Mouse (Mus musculus) heart, embryonic 13.5 days (tissue): ENCODE data around the gene Plet1. TPM values are rescaled to one million over a fixed set of nuclear protein-coding genes. Genes with fewer than 3 reads are reported as not detected.
A peak's percentile ranks its signal among the peaks of the same experiment; 100 is the strongest.

Experiments used
- ATAC-seq: fragments of 200-750 bp; cut with Nextera tagmentation; 2 replicates; pipeline ENCODE4 v1.8.0; 2017; ENCODE audit warnings: moderate TSS enrichment; ENCODE audit not compliant: insufficient number of reproducible peaks, low FRiP score, low TSS enrichment; ENCODE audit errors: extremely low read depth
- H3K27ac ChIP-seq: fragments of 300-500 bp; sonication (generic); replicated peaks from 2 replicates; pipeline ENCODE4 v1.5.1; 2015; ENCODE audit warnings: moderate library complexity, mild to moderate bottlenecking, inconsistent platforms
- H3K27me3 ChIP-seq: fragments of 300-500 bp; sonication (generic); replicated peaks from 2 replicates; pipeline ENCODE4 v1.6.1; 2015; ENCODE audit warnings: mild to moderate bottlenecking, inconsistent platforms
- H3K36me3 ChIP-seq: fragments of 300-500 bp; sonication (generic); 2 replicates; pipeline ENCODE4 v1.6.1; 2015; ENCODE audit warnings: mild to moderate bottlenecking, inconsistent platforms
- H3K4me1 ChIP-seq: fragments of 300-500 bp; sonication (generic); 2 replicates; pipeline ENCODE4 v1.6.1; 2015; ENCODE audit warnings: inconsistent platforms
- H3K4me2 ChIP-seq: fragments of 300-500 bp; sonication (generic); 2 replicates; pipeline ENCODE4 v1.6.1; 2015; ENCODE audit warnings: inconsistent platforms, mild to moderate bottlenecking, moderate library complexity
- H3K4me3 ChIP-seq: fragments of 300-500 bp; sonication (generic); 2 replicates; pipeline ENCODE4 v1.5.1; 2015; ENCODE audit warnings: moderate library complexity, mild to moderate bottlenecking, inconsistent platforms
- H3K9ac ChIP-seq: fragments of 300-500 bp; sonication (generic); 2 replicates; pipeline ENCODE4 v1.6.1; 2015; ENCODE audit warnings: inconsistent platforms, mild to moderate bottlenecking, moderate library complexity
- H3K9me3 ChIP-seq: fragments of 300-500 bp; sonication (generic); 2 replicates; pipeline ENCODE4 v1.6.1; 2016; ENCODE audit warnings: inconsistent platforms
- WGBS: fragments of 180-500 bp; shearing (Covaris S2); methylation state at CpG from one replicate; pipeline ENCODE4 v1.1.7; 2015; ENCODE audit warnings: mixed read lengths; 5-methylcytosine and 5-hydroxymethylcytosine counted together
- polyA plus RNA-seq: library from polyadenylated mRNA; unstranded; fragments of >200 nt; fragmentation: Nextera tagmentation; extraction: Ambion mirVana; gene quantifications from 2 replicates; pipeline ENCODE4 v1.2.1, GENCODE M21; 2015

Gene Plet1
- polyA plus RNA-seq, 1 experiment from 2014 or later = 0.19 TPM

DNA sequence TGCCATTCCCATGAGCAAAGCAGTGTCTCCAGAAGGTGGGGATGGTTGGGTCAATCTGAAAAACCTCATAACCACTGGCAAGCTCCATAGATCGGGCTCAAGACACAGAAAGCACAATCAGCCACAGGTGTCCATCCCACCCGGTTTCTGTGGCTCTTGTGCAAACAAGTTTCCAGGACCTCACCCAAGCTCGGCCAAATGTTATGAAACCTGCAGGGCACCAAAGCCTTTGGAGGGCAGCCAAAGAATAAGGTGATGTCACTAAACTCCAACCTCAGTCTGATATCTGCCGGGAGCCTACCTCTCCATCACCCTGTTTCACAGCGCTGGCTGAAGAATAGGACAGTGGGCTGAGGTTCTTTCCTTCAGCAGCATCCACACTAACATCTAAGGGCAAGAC lies 41.6 kb downstream of the Plet1 start:
- Histone ChIP-seq H3K27me3 (no peaks in the 10 kb centered on the region), H3K9me3 (no peaks in the 10 kb centered on the region; the same call in 1 of the 2 replicates), H3K27ac (no peak overlapping the region), H3K9ac (no peak overlapping the region), H3K4me1 (no peaks in the 10 kb centered on the region), H3K4me3 (no peak overlapping the region), H3K36me3 (no peaks in the 10 kb centered on the region), H3K4me2 (no peak overlapping the region)
- ATAC-seq = no peak
- 74% methylated on average over 5 of the region's 5 CpGs for WGBS

DNA sequence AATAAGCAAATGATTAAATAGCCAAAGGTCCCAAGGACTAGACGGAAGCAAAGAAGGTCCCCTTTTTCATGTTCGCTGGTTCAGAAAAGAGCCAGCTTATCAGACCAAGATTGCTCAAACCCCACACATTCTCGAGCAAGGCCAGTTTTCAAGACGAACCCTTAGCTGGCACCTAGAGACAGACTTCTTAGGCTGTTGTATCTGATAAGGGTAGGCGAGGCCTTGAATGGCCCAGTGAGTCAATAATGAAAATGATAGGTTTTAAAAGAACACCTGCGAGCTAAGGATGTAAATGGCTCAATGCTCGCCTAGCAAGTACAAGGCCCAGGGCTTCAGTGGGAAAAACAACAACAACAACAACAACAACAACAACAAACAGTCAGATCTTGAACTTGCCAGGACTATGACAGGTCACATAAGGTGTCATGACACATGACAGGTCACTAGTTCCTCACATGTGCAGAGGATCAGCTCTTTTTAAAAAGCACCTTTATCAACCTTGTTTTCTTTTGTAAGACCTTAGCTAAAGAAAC lies 42.3 kb downstream of the Plet1 start:
- no peak overlapping the region for H3K9ac ChIP-seq
- H3K4me3 ChIP-seq = no peak overlapping the region
- ATAC-seq = no peak
- no peaks in the 10 kb centered on the region for H3K27me3 ChIP-seq
- H3K4me2 ChIP-seq = no peak overlapping the region
- no peak overlapping the region for H3K27ac ChIP-seq
- H3K4me1 ChIP-seq = no peaks in the 10 kb centered on the region
- no peaks in the 10 kb centered on the region for H3K36me3 ChIP-seq
- WGBS = 62% methylated on average over 7 of the region's 7 CpGs
- H3K9me3 ChIP-seq = no peaks in the 10 kb centered on the region; the same call in 1 of the 2 replicates

DNA sequence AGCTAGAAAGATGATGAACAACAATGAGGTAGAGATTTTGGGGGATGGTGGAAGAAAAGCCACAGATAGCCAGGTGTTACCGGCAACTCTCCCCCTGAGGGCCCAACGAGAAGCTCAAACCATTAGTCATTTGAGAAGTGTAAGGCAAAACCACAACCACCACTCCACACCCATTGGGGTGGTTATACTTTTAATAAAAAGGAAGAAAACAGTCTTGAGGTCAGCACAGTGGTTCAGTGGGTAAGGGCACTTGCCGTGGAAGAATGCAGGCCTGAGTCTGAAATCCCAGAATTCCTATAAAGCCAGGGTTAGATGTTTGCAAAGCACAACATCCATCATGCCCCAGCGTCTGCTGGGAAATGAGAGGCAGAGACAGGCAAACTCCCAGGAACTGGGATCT lies 43.0 kb downstream of the Plet1 start:
- Histone ChIP-seq H3K27me3 (no peaks in the 10 kb centered on the region), H3K9ac (no peak overlapping the region), H3K4me2 (no peak overlapping the region), H3K36me3 (no peaks in the 10 kb centered on the region), H3K27ac (no peak overlapping the region), H3K4me1 (no peaks in the 10 kb centered on the region), H3K4me3 (no peak overlapping the region), H3K9me3 (no peaks in the 10 kb centered on the region; the same call in 1 of the 2 replicates)
- 62% methylated on average over 4 of the region's 4 CpGs for WGBS
- ATAC-seq = no peak

DNA sequence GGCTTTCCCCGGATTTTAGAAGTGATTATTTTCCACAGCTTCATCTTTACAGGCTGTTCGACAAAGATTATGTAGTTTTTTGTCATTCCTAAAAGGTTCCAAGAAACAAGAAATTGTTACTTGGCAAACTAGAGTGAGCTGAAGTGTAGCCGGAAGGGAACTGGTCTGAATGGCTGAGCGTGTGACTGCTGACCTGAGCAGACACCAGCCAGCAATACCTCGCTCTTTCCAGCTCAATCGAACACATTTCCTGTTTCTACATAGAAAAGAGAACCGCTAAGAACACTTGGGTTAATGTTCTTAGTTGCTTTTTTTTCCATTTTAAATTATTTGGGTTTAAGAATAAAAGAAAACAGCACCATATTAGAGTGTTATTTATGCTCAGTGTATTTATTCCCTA lies 45.8 kb downstream of the Plet1 start:
- Histone ChIP-seq H3K9ac (no peak overlapping the region), H3K36me3 (no peaks in the 10 kb centered on the region), H3K27me3 (0 out of 2 replicates have a peak, but pooled peaks cover 4% of the 10 kb centered on the region), H3K27ac (no peak overlapping the region), H3K4me3 (no peak overlapping the region), H3K4me1 (no peaks in the 10 kb centered on the region), H3K9me3 (no peaks in the 10 kb centered on the region), H3K4me2 (no peak overlapping the region)
- no peak for ATAC-seq
- WGBS = 56% methylated on average over 7 of the region's 7 CpGs

DNA sequence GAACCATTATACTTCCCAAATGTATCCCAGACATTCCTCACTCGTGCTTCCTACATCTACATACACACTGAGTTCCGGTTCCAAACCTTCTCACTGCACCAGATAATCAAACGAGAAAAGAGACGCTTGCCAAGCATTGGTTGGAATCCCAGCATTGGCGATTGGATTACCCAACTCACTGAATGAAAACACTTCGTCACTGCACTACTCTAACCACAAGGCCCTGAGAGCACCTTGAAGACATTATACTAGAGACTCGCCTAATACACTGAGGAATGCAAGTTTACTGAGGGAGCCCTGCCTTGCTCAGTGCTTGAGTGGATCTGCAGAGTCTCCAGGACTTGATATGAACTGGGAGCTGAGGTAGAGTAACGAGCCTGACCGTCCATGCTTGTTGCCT lies 48.1 kb downstream of the Plet1 start:
- H3K36me3 ChIP-seq = no peaks in the 10 kb centered on the region
- no peak overlapping the region for H3K4me2 ChIP-seq
- H3K9me3 ChIP-seq = no peaks in the 10 kb centered on the region
- H3K27me3 ChIP-seq = 0 out of 2 replicates have a peak, but pooled peaks cover 4% of the 10 kb centered on the region
- ATAC-seq = no peak
- WGBS = 64% methylated on average over 9 of the region's 9 CpGs
- H3K9ac ChIP-seq = no peak overlapping the region
- no peak overlapping the region for H3K4me3 ChIP-seq
- H3K4me1 ChIP-seq = no peaks in the 10 kb centered on the region
- H3K27ac ChIP-seq = no peak overlapping the region

DNA sequence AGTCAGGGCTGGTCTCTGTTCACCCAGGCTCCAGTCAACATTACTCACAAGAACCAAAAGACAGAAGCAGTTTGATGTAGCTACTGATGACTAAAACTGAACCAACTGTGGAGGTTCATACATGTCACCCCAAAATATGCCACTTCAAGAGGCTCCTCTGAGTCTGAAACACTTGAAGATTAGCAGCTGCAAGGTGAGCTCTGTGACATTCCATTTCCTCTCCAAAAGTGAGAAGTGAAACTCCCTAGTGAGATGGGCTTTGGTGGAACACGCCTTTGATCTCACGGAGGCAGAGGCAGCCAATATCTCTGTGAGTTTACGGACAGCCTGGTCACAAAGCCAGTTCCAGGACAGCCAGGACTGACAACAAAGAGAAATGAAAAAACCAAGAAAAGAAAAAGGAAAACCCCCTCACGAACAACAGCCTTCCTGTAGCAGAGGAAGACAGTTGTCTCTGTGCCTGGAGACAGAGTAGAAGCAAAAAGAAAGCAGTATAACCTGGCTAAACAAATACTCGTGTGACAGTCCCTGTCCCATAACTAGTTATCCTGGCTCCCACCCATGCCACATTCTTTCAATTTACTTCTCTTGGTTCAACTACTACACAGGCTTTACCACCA lies 53.6 kb downstream of the Plet1 start:
- WGBS = 23% methylated on average over 5 of the region's 5 CpGs
- H3K36me3 ChIP-seq = no peaks in the 10 kb centered on the region
- H3K27me3 ChIP-seq = no peaks in the 10 kb centered on the region
- ATAC-seq = no peak
- H3K4me3 ChIP-seq = no peak overlapping the region
- H3K27ac ChIP-seq = no peak overlapping the region
- no peak overlapping the region for H3K4me2 ChIP-seq
- H3K9me3 ChIP-seq = no peaks in the 10 kb centered on the region
- no peaks in the 10 kb centered on the region for H3K4me1 ChIP-seq
- H3K9ac ChIP-seq = no peak overlapping the region

DNA sequence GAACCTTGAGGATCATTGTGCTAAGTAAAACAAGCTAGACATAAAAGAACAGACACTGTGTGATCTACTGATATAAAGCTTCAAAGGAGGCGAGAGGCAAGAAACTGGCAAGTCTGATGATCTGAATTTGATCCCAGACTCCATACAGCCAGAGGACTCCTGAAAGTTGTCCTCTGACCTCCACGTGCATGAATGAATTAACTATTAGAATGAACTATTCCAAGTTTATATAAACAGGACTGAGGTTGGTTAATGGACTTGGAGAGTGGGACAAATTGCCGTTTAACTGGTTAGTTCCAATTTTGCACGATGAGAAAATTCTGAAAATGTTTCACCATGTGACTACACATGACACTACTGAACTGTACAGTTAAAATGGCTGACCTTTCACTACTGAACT lies 54.6 kb downstream of the Plet1 start:
- Histone ChIP-seq H3K4me1 (no peaks in the 10 kb centered on the region), H3K27me3 (no peaks in the 10 kb centered on the region), H3K4me2 (no peak overlapping the region), H3K9me3 (no peaks in the 10 kb centered on the region), H3K4me3 (no peak overlapping the region), H3K27ac (no peak overlapping the region), H3K36me3 (no peaks in the 10 kb centered on the region), H3K9ac (no peak overlapping the region)
- no peak for ATAC-seq
- WGBS = 75% methylated on average over 4 of the region's 4 CpGs

DNA sequence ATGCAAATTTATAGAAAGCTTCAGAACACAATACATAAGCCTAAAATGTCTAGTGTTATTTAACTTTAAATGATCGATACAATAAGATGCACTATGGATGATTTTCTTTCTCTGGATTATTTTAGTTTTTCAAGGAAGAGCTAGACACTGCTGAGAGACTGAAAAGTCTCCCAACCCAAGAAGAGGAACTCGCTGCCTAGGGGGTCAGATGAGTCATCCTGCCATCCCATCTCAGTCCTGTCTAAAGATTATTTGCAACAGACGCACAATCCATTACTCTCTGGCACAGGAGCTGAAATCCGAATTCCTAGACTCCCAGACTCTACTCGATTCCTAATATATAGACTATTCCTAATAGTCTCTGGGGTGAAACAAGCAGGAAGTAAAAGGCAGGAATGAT lies 57.9 kb downstream of the Plet1 start:
- WGBS = 65% methylated on average over 5 of the region's 5 CpGs

DNA sequence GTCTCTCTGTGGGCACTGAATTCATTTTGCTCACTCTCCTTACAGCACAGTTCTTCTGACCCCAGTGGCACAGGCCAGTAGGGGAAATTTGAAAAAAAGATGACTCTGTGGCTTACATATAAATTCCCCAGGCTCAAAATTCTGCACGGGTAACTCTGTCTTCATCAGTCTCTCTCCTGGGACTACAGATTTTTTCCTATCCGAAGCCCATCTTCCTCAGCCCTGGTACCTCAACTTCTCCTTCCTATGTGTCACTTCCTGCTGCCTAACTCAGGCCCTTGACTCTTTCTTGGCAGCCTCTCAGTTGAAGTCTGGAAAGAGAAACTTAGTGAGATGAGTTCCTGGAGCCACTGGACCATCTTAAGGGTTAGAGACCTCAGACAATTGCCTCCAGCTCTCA lies 59.2 kb downstream of the Plet1 start:
- no peaks in the 10 kb centered on the region for H3K27me3 ChIP-seq
- 60% methylated on average over 2 of the region's 2 CpGs for WGBS
- H3K9me3 ChIP-seq = no peaks in the 10 kb centered on the region
- H3K4me2 ChIP-seq = no peak overlapping the region
- H3K36me3 ChIP-seq = no peaks in the 10 kb centered on the region
- no peak overlapping the region for H3K4me3 ChIP-seq
- H3K4me1 ChIP-seq = no peaks in the 10 kb centered on the region
- no peak overlapping the region for H3K9ac ChIP-seq
- no peak overlapping the region for H3K27ac ChIP-seq
- ATAC-seq = no peak

More for the DNA sequence above, 57.9 kb downstream of the Plet1 start:
- Histone ChIP-seq H3K4me1 (no peaks in the 10 kb centered on the region), H3K27me3 (no peaks in the 10 kb centered on the region), H3K27ac (no peak overlapping the region), H3K36me3 (no peaks in the 10 kb centered on the region), H3K4me2 (no peak overlapping the region), H3K4me3 (no peak overlapping the region), H3K9me3 (no peaks in the 10 kb centered on the region), H3K9ac (no peak overlapping the region)
- no peak for ATAC-seq

DNA sequence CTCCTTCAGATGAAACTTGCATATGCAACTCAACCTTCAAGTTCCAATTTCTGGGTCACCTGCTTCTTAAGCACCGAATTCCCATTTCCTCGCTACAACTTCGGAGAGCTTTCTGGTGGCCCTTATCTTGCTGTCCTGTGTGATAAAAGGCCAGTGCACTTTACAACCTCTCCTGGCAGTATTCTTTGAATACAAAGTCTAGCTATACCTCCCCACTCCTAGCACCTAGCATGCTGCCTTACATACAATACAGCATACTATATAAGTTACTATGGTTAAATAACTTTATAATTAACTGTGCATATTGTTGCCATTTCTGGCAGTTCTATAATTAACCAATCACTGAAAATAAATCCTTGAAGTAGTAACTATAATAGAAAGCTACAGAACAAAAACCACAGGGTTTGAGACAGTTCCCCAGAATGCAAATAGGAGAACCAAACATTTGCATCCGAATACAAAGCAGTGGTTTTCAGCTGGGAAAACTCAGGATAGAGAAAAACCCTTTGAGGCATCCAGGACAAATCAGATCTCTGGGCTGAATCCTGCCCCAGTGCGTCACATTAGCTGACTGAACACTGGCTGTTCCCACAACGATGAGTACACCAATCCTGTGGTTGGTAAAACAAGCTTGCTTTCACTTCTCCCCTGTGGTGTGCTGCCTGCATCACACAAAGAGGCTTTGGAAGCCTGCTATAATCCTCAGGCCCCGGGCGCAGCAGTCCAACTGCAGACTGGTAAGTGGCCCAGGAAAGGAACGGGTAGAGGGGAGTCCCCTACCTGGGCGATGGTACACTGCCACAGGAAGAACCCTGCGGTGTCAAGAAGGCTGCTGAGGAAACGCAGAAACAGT lies 60.1 kb downstream of the Plet1 start, which contains the start of gene Il18:
Gene Il18, plus strand, starts transcription at position 587 of the 853 bp plus-strand sequence.
- Histone ChIP-seq H3K9me3 (no peaks in the 10 kb centered on the region), H3K36me3 (no peaks in the 10 kb centered on the region), H3K27me3 (no peaks in the 10 kb centered on the region), H3K9ac (peak within 1 kb of the TSS; percentile 54; the same call in 1 of the 2 replicates), H3K4me3 (peak within 1 kb of the TSS; percentile 19), H3K4me2 (peak within 1 kb of the TSS; percentile 46), H3K27ac (no peak within 1 kb of the TSS), H3K4me1 (no peaks in the 10 kb centered on the region)
- 21% methylated on average over 12 of the region's 12 CpGs for WGBS
- ATAC-seq = no peak

DNA sequence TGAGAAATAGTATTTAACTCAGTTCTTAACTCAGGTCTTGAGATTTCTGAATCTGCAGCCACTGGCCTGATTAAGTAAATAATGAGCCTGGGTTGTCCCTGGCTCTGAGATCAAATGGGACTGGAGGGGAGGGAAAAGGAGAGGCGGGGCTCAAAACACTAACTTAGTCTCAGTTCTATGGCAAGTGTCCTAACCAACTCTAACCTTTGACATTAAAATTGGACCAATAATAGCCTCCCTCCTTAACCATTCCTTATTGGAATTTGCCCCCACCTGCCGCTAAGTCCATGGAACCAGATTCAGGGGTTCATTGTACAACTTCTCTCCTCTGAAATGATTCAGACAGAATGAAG lies 60.7 kb downstream of the Plet1 start, which contains the start of gene Bco2:
Gene Bco2, minus strand, starts transcription at position 88 of the 353 bp plus-strand sequence.
- 43% methylated on average over 2 of the region's 2 CpGs for WGBS
- no peak for ATAC-seq
- Histone ChIP-seq H3K9ac (peak within 1 kb of the TSS; percentile 54; the same call in 1 of the 2 replicates), H3K27ac (no peak within 1 kb of the TSS), H3K36me3 (no peaks in the 10 kb centered on the region), H3K4me1 (no peaks in the 10 kb centered on the region), H3K9me3 (no peaks in the 10 kb centered on the region), H3K27me3 (no peaks in the 10 kb centered on the region), H3K4me2 (peak within 1 kb of the TSS; percentile 46), H3K4me3 (peak within 1 kb of the TSS; percentile 19)
